Mouse (Mus musculus) midbrain, embryonic 11.5 days (tissue): ENCODE measurements around the gene Nt5c3. TPM values are rescaled to one million over a fixed set of nuclear protein-coding genes. Genes with fewer than 3 reads are reported as not detected.
A peak's percentile ranks its signal among the peaks of the same experiment; 100 is the strongest.

ENCODE experiments used
- ATAC-seq: fragments of 200-750 bp; cut with Nextera tagmentation; 2 replicates; pipeline ENCODE4 v1.8.0; 2017; ENCODE audit warnings: moderate TSS enrichment, moderate library complexity; ENCODE audit not compliant: low FRiP score
- DNase-seq: peaks from one replicate; pipeline ENCODE4 v3.0.0; 2015; ENCODE audit warnings: low spot score; ENCODE audit errors: missing footprints
- H3K27ac ChIP-seq: fragments of 300-500 bp; sonication (generic); 2 replicates; pipeline ENCODE4 v1.5.1; 2014; ENCODE audit warnings: low read depth, low read length
- H3K27me3 ChIP-seq: fragments of 300-500 bp; sonication (generic); 2 replicates; pipeline ENCODE4 v1.6.1; 2014; ENCODE audit warnings: mild to moderate bottlenecking, low read length, moderate library complexity, mixed read lengths; ENCODE audit not compliant: control insufficient read depth, insufficient read depth
- H3K36me3 ChIP-seq: fragments of 300-500 bp; sonication (generic); 2 replicates; pipeline ENCODE4 v1.6.1; 2014; ENCODE audit warnings: mild to moderate bottlenecking, low read length, moderate library complexity, mixed read lengths; ENCODE audit not compliant: control insufficient read depth, insufficient read depth
- H3K4me1 ChIP-seq: fragments of 300-500 bp; sonication (generic); 2 replicates; pipeline ENCODE4 v1.6.1; 2014; ENCODE audit warnings: low read length; ENCODE audit not compliant: control insufficient read depth, insufficient read depth
- H3K4me2 ChIP-seq: fragments of 300-500 bp; sonication (generic); 2 replicates; pipeline ENCODE4 v1.6.1; 2014; ENCODE audit warnings: mild to moderate bottlenecking, moderate library complexity
- H3K4me3 ChIP-seq: fragments of 300-500 bp; sonication (generic); 2 replicates; pipeline ENCODE4 v1.5.1; 2014; ENCODE audit warnings: low read depth, low read length
- H3K9ac ChIP-seq: fragments of 300-500 bp; sonication (generic); 2 replicates; pipeline ENCODE4 v1.6.1; 2014; ENCODE audit warnings: low read length
- H3K9me3 ChIP-seq: fragments of 300-500 bp; sonication (generic); 2 replicates; pipeline ENCODE4 v1.6.1; 2016; ENCODE audit warnings: low read length; ENCODE audit not compliant: control insufficient read depth
- WGBS: fragments of 180-500 bp; shearing (Covaris S2); extraction: QIAGEN DNeasy Blood & Tissue Kit; methylation state at CpG from one replicate; pipeline ENCODE4 v1.1.7; 2014; 5-methylcytosine and 5-hydroxymethylcytosine counted together
- polyA plus RNA-seq: library from polyadenylated mRNA; unstranded; fragments of >200 nt; fragmentation: Nextera tagmentation; extraction: Ambion mirVana; gene quantifications from 2 replicates; pipeline ENCODE4 v1.2.1, GENCODE M21; 2014

Gene Nt5c3
- polyA plus RNA-seq, 1 experiment from 2014 or later, result 91.1 TPM

DNA sequence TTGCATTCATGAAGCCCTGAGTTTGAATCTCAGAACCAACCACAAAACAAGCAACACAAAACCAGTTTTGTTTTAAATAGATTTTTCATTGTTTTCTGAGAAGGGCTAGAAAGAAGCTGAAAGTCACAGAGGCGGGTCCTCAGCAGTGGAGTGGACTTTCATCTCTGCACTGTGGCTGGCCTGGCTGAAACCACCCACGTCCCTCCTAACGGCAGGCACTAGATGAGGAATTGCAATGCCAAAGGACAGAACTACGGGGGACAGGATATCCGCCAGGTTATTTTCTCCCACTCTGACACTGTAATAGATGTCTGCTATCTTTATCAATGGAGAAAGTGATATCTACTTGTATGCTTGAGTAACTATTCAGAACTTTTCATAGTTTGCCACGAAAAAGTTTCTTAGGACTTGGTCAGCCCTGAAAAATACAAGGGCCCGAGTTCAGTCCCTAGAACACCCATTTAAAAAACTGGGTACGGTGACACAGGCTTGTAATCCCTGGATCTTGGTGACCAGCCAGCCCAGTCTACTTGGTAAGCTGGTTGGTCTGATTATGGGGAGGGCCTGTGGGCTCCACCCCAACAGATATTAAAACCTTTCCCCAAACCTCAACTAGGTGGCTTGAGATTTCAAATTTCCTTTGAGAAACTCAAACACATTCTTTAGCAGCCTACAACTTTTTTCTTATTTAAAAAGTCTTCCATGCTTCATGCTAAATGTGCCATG, 17.4 kb downstream of the Nt5c3 start:
- Histone ChIP-seq H3K36me3 (no peaks in the 10 kb centered on the region), H3K4me2 (no peak overlapping the region), H3K27ac (no peak overlapping the region), H3K4me1 (peaks cover 5% of the 10 kb centered on the region), H3K27me3 (no peaks in the 10 kb centered on the region), H3K4me3 (no peak overlapping the region), H3K9me3 (no peaks in the 10 kb centered on the region), H3K9ac (no peak overlapping the region)
- no peak for ATAC-seq
- WGBS, result 84% methylated on average over 8 of the region's 8 CpGs
- peak; percentile 59 for DNase-seq

DNA sequence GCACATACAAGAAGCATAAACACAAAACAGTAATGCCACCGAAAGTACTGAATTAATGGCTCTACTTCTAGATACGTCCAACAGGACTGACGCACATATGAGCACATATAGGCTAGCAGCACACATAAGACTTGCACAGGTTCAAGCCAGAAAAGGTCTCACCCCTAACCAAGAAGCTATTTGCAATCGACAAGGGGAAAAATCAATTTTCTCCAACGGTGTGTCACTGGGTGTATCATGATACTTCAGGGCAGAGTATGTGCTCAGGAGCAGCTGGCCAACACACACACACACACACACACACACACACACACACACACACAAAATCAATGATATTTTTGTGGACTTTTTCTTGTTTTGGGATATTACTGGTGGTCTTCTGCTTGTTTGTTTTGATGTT, 18.2 kb downstream of the Nt5c3 start:
- no peak overlapping the region for H3K4me3 ChIP-seq
- no peaks in the 10 kb centered on the region for H3K27me3 ChIP-seq
- ATAC-seq (no peak), DNase-seq (peak; percentile 68)
- no peak overlapping the region for H3K27ac ChIP-seq
- H3K9me3 ChIP-seq, result no peaks in the 10 kb centered on the region
- 87% methylated on average over 5 of the region's 5 CpGs for WGBS
- no peak overlapping the region for H3K9ac ChIP-seq
- H3K4me1 ChIP-seq, result peaks cover 5% of the 10 kb centered on the region
- no peak overlapping the region for H3K4me2 ChIP-seq
- H3K36me3 ChIP-seq, result no peaks in the 10 kb centered on the region

DNA sequence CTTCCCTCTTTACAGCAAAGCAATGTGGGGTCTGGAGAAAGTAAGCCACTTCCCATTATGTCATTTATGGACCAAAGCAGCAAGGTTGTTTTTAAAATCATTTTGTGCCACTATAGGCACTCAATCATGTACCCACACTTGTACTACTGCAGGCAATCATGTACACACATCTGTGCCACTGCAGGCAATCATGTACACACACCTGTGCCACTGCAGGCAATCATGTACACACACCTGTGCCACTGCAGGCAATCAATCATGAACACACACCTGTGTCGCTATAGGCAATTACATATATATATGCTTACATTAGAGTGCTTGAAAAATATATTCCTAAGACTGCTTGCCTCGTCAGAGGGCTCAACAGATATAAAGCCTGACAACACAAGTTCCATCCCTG, 18.8 kb downstream of the Nt5c3 start:
- Histone ChIP-seq H3K27ac (no peak overlapping the region), H3K27me3 (no peaks in the 10 kb centered on the region), H3K36me3 (no peaks in the 10 kb centered on the region), H3K4me1 (peaks cover 5% of the 10 kb centered on the region), H3K4me3 (no peak overlapping the region), H3K9me3 (no peaks in the 10 kb centered on the region), H3K4me2 (no peak overlapping the region), H3K9ac (no peak overlapping the region)
- ATAC-seq (no peak), DNase-seq (peak; percentile 59)
- 87% methylated on average over 2 of the region's 2 CpGs for WGBS

DNA sequence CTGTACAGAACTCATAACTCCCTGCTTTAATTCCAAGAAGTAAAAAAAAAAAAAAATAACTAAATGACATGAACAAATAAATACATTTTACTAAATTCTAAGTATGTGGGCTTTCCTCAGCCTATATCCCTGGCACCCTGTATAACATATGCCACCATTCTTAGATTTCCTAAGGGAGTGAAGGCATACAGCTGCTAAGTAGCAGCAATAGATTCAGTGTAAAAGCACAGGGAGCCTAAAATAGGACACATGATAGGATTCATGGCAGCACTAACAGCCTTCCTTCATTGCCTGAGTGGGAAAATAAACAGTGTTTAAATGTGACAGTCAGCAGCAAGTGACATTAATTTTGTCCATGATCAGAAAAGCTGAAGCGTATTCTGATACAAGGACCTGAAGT, 19.4 kb downstream of the Nt5c3 start:
- Histone ChIP-seq H3K27ac (no peak overlapping the region), H3K27me3 (no peaks in the 10 kb centered on the region), H3K9ac (no peak overlapping the region), H3K9me3 (no peaks in the 10 kb centered on the region), H3K4me2 (no peak overlapping the region), H3K4me3 (no peak overlapping the region), H3K4me1 (peaks cover 5% of the 10 kb centered on the region), H3K36me3 (no peaks in the 10 kb centered on the region)
- WGBS, result 96% methylated on average over 1 of the region's 1 CpGs
- DNase-seq (no peak), ATAC-seq (no peak)

DNA sequence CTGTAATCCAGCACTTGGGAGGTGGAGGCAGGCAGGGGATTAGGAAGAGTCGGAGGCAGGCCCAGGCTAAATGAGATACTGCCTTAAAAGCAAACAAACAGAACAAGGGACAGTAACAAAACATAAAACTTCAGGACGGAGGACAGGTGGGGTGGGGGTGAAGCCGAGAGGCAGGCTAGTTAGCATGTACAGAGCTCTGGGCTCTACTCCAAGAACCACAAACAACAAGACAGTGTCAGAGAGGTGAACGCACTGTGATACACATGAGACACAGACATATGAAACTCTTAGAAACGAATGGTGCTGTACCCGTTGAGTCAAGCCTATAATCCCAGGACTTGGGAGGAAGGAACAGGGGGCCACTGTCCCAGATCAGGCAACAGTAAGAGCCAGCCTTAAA, 19.9 kb downstream of the Nt5c3 start:
- WGBS, result 62% methylated on average over 6 of the region's 6 CpGs
- Histone ChIP-seq H3K4me1 (peaks cover 5% of the 10 kb centered on the region), H3K4me2 (no peak overlapping the region), H3K9me3 (no peaks in the 10 kb centered on the region), H3K27me3 (no peaks in the 10 kb centered on the region), H3K36me3 (no peaks in the 10 kb centered on the region), H3K27ac (no peak overlapping the region), H3K9ac (no peak overlapping the region), H3K4me3 (no peak overlapping the region)
- peak; percentile 6 for DNase-seq
- no peak for ATAC-seq

DNA sequence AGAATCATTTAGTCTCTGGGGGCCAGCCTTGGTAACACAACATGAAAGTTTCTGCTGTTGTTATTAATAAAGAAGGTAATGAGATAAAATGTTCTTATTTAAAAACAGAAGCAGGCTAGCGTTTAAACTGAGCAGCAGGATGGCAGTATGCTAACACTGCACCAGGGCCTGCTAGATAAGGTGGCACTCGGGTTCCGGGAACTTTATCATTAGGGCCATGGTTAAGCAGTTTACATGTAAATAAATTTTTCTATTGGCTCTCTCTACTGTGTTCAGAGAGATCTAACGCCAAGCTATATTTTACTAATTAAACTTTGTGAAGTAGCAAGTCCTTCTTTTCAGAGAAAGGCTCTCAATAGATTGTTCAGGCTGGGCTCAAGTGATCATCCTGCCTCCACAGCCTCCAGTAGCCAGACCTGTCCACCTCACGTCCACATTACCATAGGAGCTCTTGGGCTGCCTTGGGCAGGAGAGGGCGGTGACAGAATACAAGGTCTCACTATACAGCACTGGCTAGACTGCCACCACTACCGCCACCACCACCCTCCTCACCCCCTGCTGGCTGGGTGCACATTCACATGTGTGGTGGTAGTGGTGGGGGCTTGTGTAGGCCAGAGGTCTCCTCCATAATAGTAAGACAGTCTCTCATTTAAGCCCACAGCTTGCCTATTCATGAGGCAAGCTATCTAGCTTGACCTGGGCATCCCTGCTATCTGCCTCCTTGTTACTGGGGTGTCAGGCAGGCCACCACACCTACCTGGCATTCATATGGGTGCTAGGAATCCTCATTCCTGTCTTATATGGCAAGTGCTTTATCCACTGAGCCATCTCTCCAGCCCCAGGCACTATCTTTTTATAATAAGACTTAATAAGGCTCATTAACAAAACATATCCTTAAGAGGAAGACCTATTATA, 20.9 kb downstream of the Nt5c3 start:
- Histone ChIP-seq H3K4me1 (peaks cover 5% of the 10 kb centered on the region), H3K4me3 (no peak overlapping the region), H3K9ac (no peak overlapping the region), H3K9me3 (no peaks in the 10 kb centered on the region), H3K36me3 (no peaks in the 10 kb centered on the region), H3K27ac (no peak overlapping the region), H3K4me2 (no peak overlapping the region), H3K27me3 (no peaks in the 10 kb centered on the region)
- 78% methylated on average over 7 of the region's 7 CpGs for WGBS
- peak; percentile 45; the same call in 1 of the 2 replicates for ATAC-seq
- DNase-seq, result peak; percentile 72

DNA sequence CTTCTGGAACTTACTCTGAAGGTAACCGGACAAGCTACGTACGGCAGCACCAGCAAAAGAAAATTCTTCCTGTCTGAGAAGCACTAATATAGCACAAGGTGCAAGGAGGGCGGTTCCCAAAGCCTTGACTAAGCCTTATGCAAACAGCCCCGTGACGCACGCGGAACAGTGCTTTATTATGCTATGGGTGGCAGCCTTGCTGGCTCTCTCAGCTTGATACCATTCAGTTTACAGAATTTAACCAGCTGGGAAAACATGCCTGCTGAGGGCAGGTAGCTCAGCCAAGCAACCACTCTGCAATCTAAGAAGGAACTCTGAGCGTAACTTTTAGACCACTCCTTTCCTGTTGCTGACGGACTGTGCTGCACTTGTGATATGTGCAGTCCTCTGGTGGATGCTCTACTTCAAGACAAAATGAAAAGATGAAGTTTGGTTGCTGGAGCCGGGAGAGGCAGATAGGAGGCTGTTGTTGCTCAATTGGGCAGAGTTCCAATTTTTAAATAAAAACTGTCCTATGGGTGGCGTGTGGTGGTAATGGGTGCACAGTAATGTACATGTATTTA, 21.8 kb downstream of the Nt5c3 start:
- ATAC-seq (no peak), DNase-seq (peak; percentile 72)
- H3K4me1 ChIP-seq, result peaks cover 5% of the 10 kb centered on the region
- WGBS, result 34% methylated on average over 12 of the region's 12 CpGs
- H3K4me2 ChIP-seq, result 0 out of 2 replicates have a peak overlapping the region, but pooled peaks have one; percentile 6
- H3K9me3 ChIP-seq, result no peaks in the 10 kb centered on the region
- H3K27ac ChIP-seq, result no peak overlapping the region
- no peaks in the 10 kb centered on the region for H3K36me3 ChIP-seq
- no peaks in the 10 kb centered on the region for H3K27me3 ChIP-seq
- no peak overlapping the region for H3K4me3 ChIP-seq
- H3K9ac ChIP-seq, result no peak overlapping the region

DNA sequence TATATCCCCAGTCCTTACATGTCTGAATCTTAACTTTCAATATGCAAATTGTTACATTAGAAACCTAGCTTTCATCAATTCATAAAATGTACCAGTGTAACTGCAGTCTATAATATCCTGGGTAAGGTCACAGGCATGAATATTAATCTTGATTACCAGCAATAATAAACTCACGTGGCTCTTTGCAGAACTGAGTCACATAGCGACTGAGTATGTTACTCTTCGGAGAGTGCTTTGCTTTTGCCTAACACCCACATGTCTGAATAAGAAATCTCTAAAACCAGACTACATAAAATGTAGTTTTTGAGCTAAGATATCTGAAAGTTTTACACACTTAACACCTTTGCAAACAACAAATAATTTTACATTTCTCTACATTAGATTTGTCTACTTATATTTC, 22.4 kb downstream of the Nt5c3 start:
- ATAC-seq (no peak), DNase-seq (peak; percentile 61)
- Histone ChIP-seq H3K27me3 (no peaks in the 10 kb centered on the region), H3K36me3 (no peaks in the 10 kb centered on the region), H3K9ac (no peak overlapping the region), H3K9me3 (no peaks in the 10 kb centered on the region), H3K4me2 (no peak overlapping the region), H3K4me3 (no peak overlapping the region), H3K4me1 (peaks cover 5% of the 10 kb centered on the region), H3K27ac (no peak overlapping the region)
- WGBS, result 75% methylated on average over 3 of the region's 3 CpGs

DNA sequence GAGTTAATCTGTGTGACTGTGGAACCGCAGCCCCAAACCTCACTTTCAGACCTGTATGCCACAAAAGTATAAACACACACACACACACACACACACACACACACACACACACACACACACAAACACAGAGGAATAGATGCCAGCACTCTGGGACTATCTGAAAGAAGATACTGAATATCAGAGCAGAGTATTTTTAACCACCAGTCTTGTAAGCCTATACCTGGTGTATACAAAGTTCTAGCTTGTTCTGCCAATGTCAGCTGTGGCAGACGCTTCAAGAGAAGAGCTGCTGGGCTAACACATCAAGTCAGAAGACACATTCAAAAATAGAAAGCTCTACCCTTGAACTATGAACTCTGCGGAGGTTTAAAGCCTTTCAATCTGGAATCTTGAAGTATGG, 24.1 kb downstream of the Nt5c3 start:
- Histone ChIP-seq H3K9ac (no peak overlapping the region), H3K27me3 (no peaks in the 10 kb centered on the region), H3K36me3 (no peaks in the 10 kb centered on the region), H3K9me3 (no peaks in the 10 kb centered on the region), H3K4me2 (no peak overlapping the region), H3K27ac (no peak overlapping the region), H3K4me1 (peaks cover 5% of the 10 kb centered on the region), H3K4me3 (no peak overlapping the region)
- ATAC-seq, result no peak
- WGBS, result 87% methylated on average over 3 of the region's 3 CpGs
- DNase-seq, result peak; percentile 49
